Mouse (Mus musculus) midbrain, embryonic 15.5 days (tissue): ENCODE measurements at regions not wholly inside any gene's neighbourhood (a gene's known extent, or its start where the extent isn't known, plus 50 kb on each side); places are given as distances from the start of the nearest gene placed in this dataset.
A peak's percentile ranks its signal among the peaks of the same experiment; 100 is the strongest.

Source experiments
- ATAC-seq: fragments of 200-750 bp; cut with Nextera tagmentation; replicated peaks from 2 replicates; pipeline ENCODE4 v1.8.0; 2017; ENCODE audit warnings: moderate TSS enrichment
- H3K27ac ChIP-seq: fragments of 300-500 bp; sonication (generic); 2 replicates; pipeline ENCODE4 v1.5.1; 2015; ENCODE audit warnings: mild to moderate bottlenecking, inconsistent platforms
- H3K27me3 ChIP-seq: fragments of 300-500 bp; sonication (generic); replicated peaks from 2 replicates; pipeline ENCODE4 v1.6.1; 2015; ENCODE audit warnings: inconsistent platforms
- H3K36me3 ChIP-seq: fragments of 300-500 bp; sonication (generic); replicated peaks from 2 replicates; pipeline ENCODE4 v1.6.1; 2015; ENCODE audit warnings: inconsistent platforms
- H3K4me1 ChIP-seq: fragments of 300-500 bp; sonication (generic); 2 replicates; pipeline ENCODE4 v1.6.1; 2015; ENCODE audit warnings: inconsistent platforms
- H3K4me2 ChIP-seq: fragments of 300-500 bp; sonication (generic); 2 replicates; pipeline ENCODE4 v1.6.1; 2015; ENCODE audit warnings: inconsistent platforms, mild to moderate bottlenecking, moderate library complexity
- H3K4me3 ChIP-seq: fragments of 300-500 bp; sonication (generic); 2 replicates; pipeline ENCODE4 v1.5.1; 2015; ENCODE audit warnings: mild to moderate bottlenecking, inconsistent platforms
- H3K9ac ChIP-seq: fragments of 300-500 bp; sonication (generic); 2 replicates; pipeline ENCODE4 v1.6.1; 2015; ENCODE audit warnings: mild to moderate bottlenecking, inconsistent platforms
- H3K9me3 ChIP-seq: fragments of 300-500 bp; sonication (generic); 2 replicates; pipeline ENCODE4 v1.6.1; 2016; ENCODE audit warnings: inconsistent platforms
- whole genome bisulfite sequencing: fragments of 180-500 bp; shearing (Covaris S2); methylation state at CpG from one replicate; pipeline ENCODE4 v1.1.7; 2015; ENCODE audit warnings: mixed read lengths; 5-methylcytosine and 5-hydroxymethylcytosine counted together

DNA sequence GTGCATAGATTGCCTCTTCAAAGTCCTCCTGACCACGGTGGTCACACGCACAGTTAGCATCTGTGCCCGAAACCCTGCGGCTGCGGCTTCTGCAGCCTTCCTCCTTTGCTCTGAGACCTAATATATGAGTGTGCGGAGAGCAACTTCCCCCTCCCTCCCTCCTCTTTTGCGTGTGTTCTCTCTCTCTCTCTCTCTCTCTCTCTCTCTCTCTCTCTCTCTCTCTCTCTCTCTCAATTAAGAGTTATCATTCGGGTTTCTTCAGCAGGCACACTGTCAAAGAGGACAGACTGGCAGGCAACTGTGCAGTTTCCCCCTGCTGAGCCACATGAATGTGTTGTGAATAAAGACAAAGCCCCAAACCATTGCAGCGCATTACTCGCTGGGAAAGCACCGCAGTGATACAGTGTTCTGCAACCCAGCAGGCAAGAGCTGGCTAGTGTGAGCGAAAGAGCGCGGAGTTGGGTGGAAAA, 900.8 kb downstream of the Mat2b start:
- ATAC-seq: peak; percentile 92
- Histone ChIP-seq H3K4me3 (peak overlapping the region; percentile 39), H3K9me3 (no peaks in the 10 kb centered on the region), H3K4me2 (peak overlapping the region; percentile 52), H3K4me1 (peaks cover 12% of the 10 kb centered on the region), H3K9ac (peak overlapping the region; percentile 33), H3K27ac (peak overlapping the region; percentile 54; the same call in 1 of the 2 replicates), H3K27me3 (no peaks in the 10 kb centered on the region), H3K36me3 (no peaks in the 10 kb centered on the region)
- WGBS: under 1% methylated on average over 14 of the region's 14 CpGs

DNA sequence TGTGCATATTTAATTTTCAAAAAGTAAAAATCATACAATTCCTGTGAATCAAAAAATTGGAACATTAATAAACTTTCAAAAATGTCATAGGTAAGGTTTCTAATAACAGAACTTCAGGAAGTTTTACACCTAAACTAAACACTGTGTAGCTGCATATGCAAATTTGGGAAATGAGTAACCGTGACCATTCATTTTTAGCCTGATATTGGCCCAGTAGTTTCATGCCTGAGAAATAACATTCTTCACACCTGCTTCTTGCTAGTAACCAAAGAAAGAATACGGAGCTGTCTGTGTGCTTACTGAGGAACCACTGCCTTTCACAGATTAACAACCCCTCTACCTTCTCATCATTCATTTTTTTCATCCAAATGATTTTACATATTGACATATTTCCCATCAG, 902.9 kb downstream of the Mat2b start:
- 71% methylated on average over 2 of the region's 2 CpGs for WGBS
- ATAC-seq: no peak

More for the DNA sequence above, 902.9 kb downstream of the Mat2b start:
- Histone ChIP-seq H3K4me1 (peaks cover 12% of the 10 kb centered on the region), H3K27me3 (no peaks in the 10 kb centered on the region), H3K36me3 (no peaks in the 10 kb centered on the region), H3K9me3 (no peaks in the 10 kb centered on the region), H3K27ac (no peak overlapping the region), H3K4me2 (no peak overlapping the region), H3K4me3 (no peak overlapping the region), H3K9ac (no peak overlapping the region)
